Mouse (Mus musculus): Measurements from ENCODE around the gene Ptpn6. TPM values are rescaled to one million over a fixed set of nuclear protein-coding genes. Genes with fewer than 3 reads are reported as not detected.

Gene Ptpn6
- polyA plus RNA-seq, 1 experiment from 2014 or later, result 12.6 TPM

DNA sequence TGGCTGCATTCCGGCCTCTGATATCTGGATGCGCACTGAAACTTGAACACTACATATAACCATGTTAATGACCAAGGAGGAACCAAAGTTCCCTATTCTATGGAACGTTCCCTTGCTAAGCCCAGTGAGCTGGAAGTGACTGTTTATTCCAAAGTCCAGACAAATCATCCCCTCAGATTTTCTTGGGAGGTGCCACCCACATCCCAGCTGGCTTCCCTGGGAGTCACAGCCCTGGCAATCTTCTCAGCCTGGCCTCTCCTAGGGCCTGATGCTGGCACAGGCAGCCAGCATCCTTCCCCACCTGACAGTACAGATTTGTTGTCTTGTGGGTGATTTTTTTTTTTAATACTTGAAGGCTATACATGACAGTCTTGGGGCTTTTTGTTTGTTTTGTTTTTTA is 59.0 kb downstream of the Ptpn6 start:
- Histone ChIP-seq H3K27me3 (ENCODE audit: insufficient read depth, low read length) (no peaks in the 10 kb centered on the region), H3K9ac (no peak overlapping the region), H3K9me3 (ENCODE audit: low read depth, low read length) (no peaks in the 10 kb centered on the region), H3K4me2 (no peak overlapping the region), H3K4me3 (ENCODE audit: low read depth, low read length) (no peak overlapping the region), H3K36me3 (ENCODE audit: insufficient read depth) (no peaks in the 10 kb centered on the region), H3K4me1 (ENCODE audit: insufficient read depth) (peaks cover 4% of the 10 kb centered on the region; the same call in 1 of the 2 replicates), H3K27ac (ENCODE audit: low read depth) (no peak overlapping the region)
- DNase-seq (no peak), ATAC-seq (ENCODE audit: insufficient read depth) (no peak)
- TF ChIP-seq CTCF (IDR thresholded peaks at IDR 0.05; ENCODE audit: low read depth), result no peak
- WGBS, result 88% methylated on average over 3 of the region's 3 CpGs

GRCm38 (mm10) chr6:124678769-124679168 is 59.7 kb downstream of the Ptpn6 start:
- 84% methylated on average over 7 of the region's 7 CpGs for WGBS
- no peak for ATAC-seq (ENCODE audit: insufficient read depth)
- Histone ChIP-seq H3K4me2 (no peak overlapping the region), H3K9ac (no peak overlapping the region), H3K4me1 (ENCODE audit: insufficient read depth) (peaks cover 4% of the 10 kb centered on the region; the same call in 1 of the 2 replicates), H3K27me3 (ENCODE audit: insufficient read depth, low read length) (no peaks in the 10 kb centered on the region), H3K9me3 (ENCODE audit: low read depth, low read length) (no peaks in the 10 kb centered on the region), H3K4me3 (ENCODE audit: low read depth, low read length) (no peak overlapping the region), H3K36me3 (ENCODE audit: insufficient read depth) (no peaks in the 10 kb centered on the region), H3K27ac (ENCODE audit: low read depth) (no peak overlapping the region)
- TF ChIP-seq CTCF (IDR thresholded peaks at IDR 0.05; ENCODE audit: low read depth), result no peak
- no peak for DNase-seq

GRCm38 (mm10) chr6:124676171-124676570 is 62.3 kb downstream of the Ptpn6 start:
- H3K9me3 ChIP-seq (ENCODE audit: low read depth, low read length), result no peaks in the 10 kb centered on the region
- WGBS, result 76% methylated on average over 6 of the region's 6 CpGs
- no peak for DNase-seq
- H3K27me3 ChIP-seq (ENCODE audit: insufficient read depth, low read length), result no peaks in the 10 kb centered on the region
- no peak overlapping the region for H3K4me2 ChIP-seq
- no peak for ATAC-seq (ENCODE audit: insufficient read depth)
- no peaks in the 10 kb centered on the region for H3K36me3 ChIP-seq (ENCODE audit: insufficient read depth)
- no peak for TF ChIP-seq CTCF (IDR thresholded peaks at IDR 0.05; ENCODE audit: low read depth)
- no peaks in the 10 kb centered on the region for H3K4me1 ChIP-seq (ENCODE audit: insufficient read depth)
- no peak overlapping the region for H3K9ac ChIP-seq
- no peak overlapping the region for H3K4me3 ChIP-seq (ENCODE audit: low read depth, low read length)
- H3K27ac ChIP-seq (ENCODE audit: low read depth), result no peak overlapping the region

GRCm38 (mm10) chr6:124674591-124674990 is 63.9 kb downstream of the Ptpn6 start:
- Histone ChIP-seq H3K4me3 (ENCODE audit: low read depth, low read length) (no peak overlapping the region), H3K27ac (ENCODE audit: low read depth) (no peak overlapping the region), H3K27me3 (ENCODE audit: insufficient read depth, low read length) (no peaks in the 10 kb centered on the region), H3K4me1 (ENCODE audit: insufficient read depth) (no peaks in the 10 kb centered on the region), H3K4me2 (no peak overlapping the region), H3K9me3 (ENCODE audit: low read depth, low read length) (no peaks in the 10 kb centered on the region), H3K36me3 (ENCODE audit: insufficient read depth) (no peaks in the 10 kb centered on the region), H3K9ac (no peak overlapping the region)
- 95% methylated on average over 7 of the region's 7 CpGs for WGBS
- no peak for TF ChIP-seq CTCF (IDR thresholded peaks at IDR 0.05; ENCODE audit: low read depth)
- DNase-seq (no peak), ATAC-seq (ENCODE audit: insufficient read depth) (no peak)

GRCm38 (mm10) chr6:124673619-124674018 is 64.9 kb downstream of the Ptpn6 start:
- ATAC-seq (ENCODE audit: insufficient read depth) (no peak), DNase-seq (no peak)
- no peaks in the 10 kb centered on the region for H3K27me3 ChIP-seq (ENCODE audit: insufficient read depth, low read length)
- no peak overlapping the region for H3K9ac ChIP-seq
- no peak for TF ChIP-seq CTCF (IDR thresholded peaks at IDR 0.05; ENCODE audit: low read depth)
- no peak overlapping the region for H3K4me2 ChIP-seq
- no peak overlapping the region for H3K4me3 ChIP-seq (ENCODE audit: low read depth, low read length)
- H3K27ac ChIP-seq (ENCODE audit: low read depth), result no peak overlapping the region
- 91% methylated on average over 9 of the region's 9 CpGs for WGBS
- H3K4me1 ChIP-seq (ENCODE audit: insufficient read depth), result no peaks in the 10 kb centered on the region
- H3K36me3 ChIP-seq (ENCODE audit: insufficient read depth), result no peaks in the 10 kb centered on the region
- H3K9me3 ChIP-seq (ENCODE audit: low read depth, low read length), result no peaks in the 10 kb centered on the region

DNA sequence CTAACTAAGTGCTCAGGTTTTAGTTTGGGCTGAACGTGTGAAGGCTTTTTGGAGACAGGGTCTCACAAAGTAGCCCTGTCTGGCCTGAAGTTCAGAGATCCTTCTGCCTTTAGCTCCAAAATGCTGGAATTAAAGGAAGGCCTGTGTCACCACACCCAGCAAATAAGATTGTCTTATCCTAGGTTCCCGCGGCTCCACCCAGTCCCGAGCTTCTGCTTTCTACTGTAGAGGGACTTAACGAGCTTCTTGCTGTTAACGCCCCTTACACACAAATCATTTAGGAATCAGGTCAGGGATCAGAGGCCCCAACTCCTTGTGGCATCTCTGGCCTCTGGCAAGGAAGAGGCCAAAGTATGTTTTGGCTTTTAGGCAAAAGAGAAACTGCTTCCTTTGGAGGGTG is 66.4 kb downstream of the Ptpn6 start:
- no peak for DNase-seq
- no peak overlapping the region for H3K9ac ChIP-seq
- no peak for TF ChIP-seq CTCF (IDR thresholded peaks at IDR 0.05; ENCODE audit: low read depth)
- H3K27me3 ChIP-seq (ENCODE audit: insufficient read depth, low read length), result no peaks in the 10 kb centered on the region
- no peak overlapping the region for H3K27ac ChIP-seq (ENCODE audit: low read depth)
- no peak overlapping the region for H3K4me3 ChIP-seq (ENCODE audit: low read depth, low read length)
- ATAC-seq (ENCODE audit: insufficient read depth), result no peak
- H3K36me3 ChIP-seq (ENCODE audit: insufficient read depth), result no peaks in the 10 kb centered on the region
- 61% methylated on average over 6 of the region's 6 CpGs for WGBS
- H3K4me2 ChIP-seq, result no peak overlapping the region
- no peaks in the 10 kb centered on the region for H3K9me3 ChIP-seq (ENCODE audit: low read depth, low read length)
- H3K4me1 ChIP-seq (ENCODE audit: insufficient read depth), result no peaks in the 10 kb centered on the region

MicroRNA genes within 50 kb of the gene (microRNA counts, 519-probe panel; counts per million panel counts)
- microRNA mmu-miR-141 (3,107 counts per million, percentile 60 among the panel's probes with 10 or more counts), microRNA mmu-miR-200c (4,303 counts per million, percentile 88 among the panel's probes with 10 or more counts)

Small RNA genes lying within 50 kb of the gene (microRNA-seq; reads per million reads assigned to microRNA genes)
- 1,903 reads per million, percentile 79 among the genes with 10 or more reads in this experiment for gene Mir141 (ENCODE audit: borderline number of aligned reads)
- gene Mir200c (ENCODE audit: borderline number of aligned reads), result 12,426 reads per million, percentile 95 among the genes with 10 or more reads in this experiment

Other genes with a start within 250 kb of the Ptpn6 start
- 0.66 and 0.78 TPM in 2 replicates for gene C1rl, start 245.6 kb downstream of the Ptpn6 start, polyA plus RNA-seq (2014; fragmentation: Nextera tagmentation; extraction: Ambion mirVana)
- gene C1ra, start 226.3 kb downstream of the Ptpn6 start, polyA plus RNA-seq (2014; fragmentation: Nextera tagmentation; extraction: Ambion mirVana), result 1.9 TPM in 2 replicates
- 0.64 and 1.2 TPM in 2 replicates for gene C1s1, start 196.4 kb downstream of the Ptpn6 start, polyA plus RNA-seq (2014; fragmentation: Nextera tagmentation; extraction: Ambion mirVana)
- not detected in 2 replicates for gene C1rb, start 168.4 kb downstream of the Ptpn6 start, polyA plus RNA-seq (2014; fragmentation: Nextera tagmentation; extraction: Ambion mirVana)
- gene C1s2, start 102.6 kb downstream of the Ptpn6 start, polyA plus RNA-seq (2014; fragmentation: Nextera tagmentation; extraction: Ambion mirVana), result not detected in 2 replicates
- gene Lpcat3, start 75.7 kb downstream of the Ptpn6 start, polyA plus RNA-seq (2014; fragmentation: Nextera tagmentation; extraction: Ambion mirVana), result 50.3 and 53.1 TPM in 2 replicates
- gene Emg1, start 26.5 kb downstream of the Ptpn6 start, polyA plus RNA-seq (2014; fragmentation: Nextera tagmentation; extraction: Ambion mirVana), result 214 and 228 TPM in 2 replicates
- 354 and 377 TPM in 2 replicates for gene Phb2, start 26.4 kb downstream of the Ptpn6 start, polyA plus RNA-seq (2014; fragmentation: Nextera tagmentation; extraction: Ambion mirVana)
- 429 and 440 TPM in 2 replicates for gene Grcc10, start 2.7 kb upstream of the Ptpn6 start, polyA plus RNA-seq (2014; fragmentation: Nextera tagmentation; extraction: Ambion mirVana)
- not detected in 2 replicates for gene Gm45234, start 17.3 kb upstream of the Ptpn6 start, polyA plus RNA-seq (2014; fragmentation: Nextera tagmentation; extraction: Ambion mirVana)
- 13.1 and 15.1 TPM in 2 replicates for gene Atn1, start 17.8 kb upstream of the Ptpn6 start, polyA plus RNA-seq (2014; fragmentation: Nextera tagmentation; extraction: Ambion mirVana)
- gene Eno2, start 31.0 kb upstream of the Ptpn6 start, polyA plus RNA-seq (2014; fragmentation: Nextera tagmentation; extraction: Ambion mirVana), result 2.2 and 4.1 TPM in 2 replicates
- gene Lrrc23, start 41.0 kb upstream of the Ptpn6 start, polyA plus RNA-seq (2014; fragmentation: Nextera tagmentation; extraction: Ambion mirVana), result 0.17 and 0.58 TPM in 2 replicates
- gene Spsb2, start 69.9 kb upstream of the Ptpn6 start, polyA plus RNA-seq (2014; fragmentation: Nextera tagmentation; extraction: Ambion mirVana), result 6.8 and 6.9 TPM in 2 replicates
- 701 and 718 TPM in 2 replicates for gene Tpi1, start 75.6 kb upstream of the Ptpn6 start, polyA plus RNA-seq (2014; fragmentation: Nextera tagmentation; extraction: Ambion mirVana)
- 143 TPM in 2 replicates for gene Usp5, start 90.8 kb upstream of the Ptpn6 start, polyA plus RNA-seq (2014; fragmentation: Nextera tagmentation; extraction: Ambion mirVana)
- 204 and 206 TPM in 2 replicates for gene Cdca3, start 90.8 kb upstream of the Ptpn6 start, polyA plus RNA-seq (2014; fragmentation: Nextera tagmentation; extraction: Ambion mirVana)
- gene Gnb3, start 101.6 kb upstream of the Ptpn6 start, polyA plus RNA-seq (2014; fragmentation: Nextera tagmentation; extraction: Ambion mirVana), result 0.24 and 0.68 TPM in 2 replicates
- 29.5 and 34.3 TPM in 2 replicates for gene P3h3, start 119.0 kb upstream of the Ptpn6 start, polyA plus RNA-seq (2014; fragmentation: Nextera tagmentation; extraction: Ambion mirVana)
- gene Gpr162, start 125.3 kb upstream of the Ptpn6 start, polyA plus RNA-seq (2014; fragmentation: Nextera tagmentation; extraction: Ambion mirVana), result 0.08 and 0.30 TPM in 2 replicates
- 0.11 TPM in 1 of 2 replicates, not detected in the other for gene Cd4, start 149.5 kb upstream of the Ptpn6 start, polyA plus RNA-seq (2014; fragmentation: Nextera tagmentation; extraction: Ambion mirVana)
- 1.4 and 2.2 TPM in 2 replicates for gene Lag3, start 173.0 kb upstream of the Ptpn6 start, polyA plus RNA-seq (2014; fragmentation: Nextera tagmentation; extraction: Ambion mirVana)
- gene Ptms, start 181.4 kb upstream of the Ptpn6 start, polyA plus RNA-seq (2014; fragmentation: Nextera tagmentation; extraction: Ambion mirVana), result 377 and 442 TPM in 2 replicates
- 390 and 401 TPM in 2 replicates for gene Mlf2, start 192.7 kb upstream of the Ptpn6 start, polyA plus RNA-seq (2014; fragmentation: Nextera tagmentation; extraction: Ambion mirVana)
- 147 and 155 TPM in 2 replicates for gene Cops7a, start 226.8 kb upstream of the Ptpn6 start, polyA plus RNA-seq (2014; fragmentation: Nextera tagmentation; extraction: Ambion mirVana)

All from lung, embryonic 14.5 days (tissue).